Mouse (Mus musculus): Measurements from ENCODE around the gene Wdr11.

- TF ChIP-seq CTCF (conservative IDR thresholded peaks at IDR 0.05; ENCODE audit: insufficient read depth, insufficient read length, low read depth, low read length) (no peak), POLR2A (IDR thresholded peaks at IDR 0.05; ENCODE audit: low read depth, low read length) (no peak)
Measured at GRCm38 (mm10) chr7:129621141-129621540, 29.5 kb downstream of the Wdr11 start.
